Mouse (Mus musculus): ENCODE measurements around the gene Arhgap18.

DNA sequence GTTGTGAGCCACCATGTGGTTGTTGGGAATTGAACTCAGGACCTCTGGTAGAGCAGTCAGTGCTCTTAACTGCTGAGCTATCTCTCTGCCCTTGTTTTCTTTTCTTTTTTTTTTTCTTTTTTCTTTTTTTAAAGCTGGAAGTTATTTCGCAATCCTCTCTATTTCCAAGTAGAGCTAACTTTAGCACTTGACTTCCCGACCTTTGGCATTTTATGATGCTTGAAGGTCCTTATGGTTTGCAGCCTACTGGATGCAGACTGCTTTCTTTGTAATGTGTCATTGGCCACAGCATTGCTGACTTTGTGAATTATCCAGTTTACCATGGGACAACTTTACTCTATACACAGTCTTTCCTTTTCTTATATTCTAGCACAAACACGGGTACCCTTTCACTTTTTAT, 80.2 kb downstream of the Arhgap18 start:
- TF ChIP-seq CTCF (IDR thresholded peaks at IDR 0.05; ENCODE audit: low read depth), result no peak
- TF ChIP-seq EP300 (IDR thresholded peaks at IDR 0.05; ENCODE audit: low read depth), result no peak
